Mouse (Mus musculus) midbrain, embryonic 14.5 days (tissue): Measurements from ENCODE around the gene Ccdc36. TPM values are rescaled to one million over a fixed set of nuclear protein-coding genes. Genes with fewer than 3 reads are reported as not detected.

Experiments
- ATAC-seq: fragments of 200-750 bp; cut with Nextera tagmentation; 2 replicates; pipeline ENCODE4 v1.8.0; 2017; ENCODE audit warnings: moderate number of reproducible peaks, moderate library complexity; ENCODE audit not compliant: low FRiP score, low TSS enrichment
- DNase-seq: peaks from one replicate; pipeline ENCODE4 v3.0.0-alpha.2; 2015
- H3K27ac ChIP-seq: fragments of 300-500 bp; sonication (generic); replicated peaks from 2 replicates; pipeline ENCODE4 v1.5.1; 2014; ENCODE audit warnings: mild to moderate bottlenecking, low read depth, low read length, moderate library complexity
- H3K27me3 ChIP-seq: fragments of 300-500 bp; sonication (generic); 2 replicates; pipeline ENCODE4 v1.6.1; 2014; ENCODE audit warnings: low read length, control low read depth, mixed read lengths; ENCODE audit not compliant: control insufficient read depth, insufficient read depth
- H3K36me3 ChIP-seq: fragments of 300-500 bp; sonication (generic); 2 replicates; pipeline ENCODE4 v1.6.1; 2014; ENCODE audit warnings: low read length, control low read depth; ENCODE audit not compliant: control insufficient read depth, insufficient read depth
- H3K4me1 ChIP-seq: fragments of 300-500 bp; sonication (generic); 2 replicates; pipeline ENCODE4 v1.6.1; 2014; ENCODE audit warnings: mild to moderate bottlenecking, antibody characterized with exemption, low read length, control low read depth; ENCODE audit not compliant: control insufficient read depth, insufficient read depth
- H3K4me2 ChIP-seq: fragments of 300-500 bp; sonication (generic); 2 replicates; pipeline ENCODE4 v1.6.1; 2014; ENCODE audit warnings: mild to moderate bottlenecking, low read length, moderate library complexity
- H3K4me3 ChIP-seq: fragments of 300-500 bp; sonication (generic); replicated peaks from 2 replicates; pipeline ENCODE4 v1.5.1; 2014; ENCODE audit warnings: low read depth, low read length
- H3K9ac ChIP-seq: fragments of 300-500 bp; sonication (generic); replicated peaks from 2 replicates; pipeline ENCODE4 v1.6.1; 2014; ENCODE audit warnings: mild to moderate bottlenecking, low read length, moderate library complexity
- H3K9me3 ChIP-seq: fragments of 300-500 bp; sonication (generic); 2 replicates; pipeline ENCODE4 v1.6.1; 2016; ENCODE audit warnings: low read length, control low read depth, mixed read lengths; ENCODE audit not compliant: control insufficient read depth
- WGBS: fragments of 180-500 bp; shearing (Covaris S2); extraction: QIAGEN DNeasy Blood & Tissue Kit; methylation state at CpG from one replicate; pipeline ENCODE4 v1.1.7; 2014; 5-methylcytosine and 5-hydroxymethylcytosine counted together
- polyA plus RNA-seq: library from polyadenylated mRNA; unstranded; fragments of >200 nt; fragmentation: Nextera tagmentation; extraction: Ambion mirVana; gene quantifications from 2 replicates; pipeline ENCODE4 v1.2.1, GENCODE M21; 2014

The Ccdc36 gene
- polyA plus RNA-seq, 1 experiment from 2014 or later = 1.4 TPM

- H3K9me3 ChIP-seq = no peaks in the 10 kb centered on the region
- H3K36me3 ChIP-seq = peaks cover 27% of the 10 kb centered on the region
- WGBS = under 1% methylated on average over 52 of the region's 52 CpGs
- peak within 1 kb of the TSS; percentile 79 for H3K27ac ChIP-seq
- peak within 1 kb of the TSS; percentile 79 for H3K9ac ChIP-seq
- H3K4me1 ChIP-seq = peaks cover 9% of the 10 kb centered on the region
- H3K27me3 ChIP-seq = no peaks in the 10 kb centered on the region
- DNase-seq = peak; percentile 93
- ATAC-seq = peak; percentile 87
- peak within 1 kb of the TSS; percentile 93 for H3K4me2 ChIP-seq
- peak within 1 kb of the TSS; percentile 86 for H3K4me3 ChIP-seq
These were observed 32.3 kb upstream of the Ccdc36 start, which contains the start of gene Ccdc71 for GRCm38 (mm10) chr9:108460319-108461178. Gene Ccdc71 (plus strand): TSS chr9:108460527.

GRCm38 (mm10) chr9:108459939-108460318 is 31.6 kb upstream of the Ccdc36 start:
- Histone ChIP-seq H3K36me3 (peaks cover 21% of the 10 kb centered on the region), H3K9ac (peak overlapping the region; percentile 79; the same call in 1 of the 2 replicates), H3K27me3 (no peaks in the 10 kb centered on the region), H3K4me2 (peak overlapping the region; percentile 93), H3K4me3 (peak overlapping the region; percentile 86), H3K27ac (peak overlapping the region; percentile 79), H3K4me1 (peaks cover 9% of the 10 kb centered on the region), H3K9me3 (no peaks in the 10 kb centered on the region)
- WGBS = 91% methylated on average over 1 of the region's 1 CpGs
- no peak; the same call in 1 of the 2 replicates for ATAC-seq
- no peak for DNase-seq

GRCm38 (mm10) chr9:108456953-108457352 is 28.7 kb upstream of the Ccdc36 start:
- H3K4me2 ChIP-seq = no peak overlapping the region
- ATAC-seq (no peak), DNase-seq (no peak)
- 89% methylated on average over 10 of the region's 10 CpGs for WGBS
- H3K4me3 ChIP-seq = no peak overlapping the region
- H3K27ac ChIP-seq = no peak overlapping the region
- H3K9ac ChIP-seq = no peak overlapping the region
- no peaks in the 10 kb centered on the region for H3K27me3 ChIP-seq
- no peaks in the 10 kb centered on the region for H3K9me3 ChIP-seq
- H3K4me1 ChIP-seq = peaks cover 18% of the 10 kb centered on the region
- no peaks in the 10 kb centered on the region for H3K36me3 ChIP-seq

- DNase-seq = no peak
- H3K36me3 ChIP-seq = no peaks in the 10 kb centered on the region
- H3K9me3 ChIP-seq = no peaks in the 10 kb centered on the region
- ATAC-seq = no peak
- H3K4me3 ChIP-seq = no peak overlapping the region
- no peaks in the 10 kb centered on the region for H3K27me3 ChIP-seq
- 79% methylated on average over 12 of the region's 12 CpGs for WGBS
- peaks cover 19% of the 10 kb centered on the region for H3K4me1 ChIP-seq
- H3K4me2 ChIP-seq = no peak overlapping the region
- no peak overlapping the region for H3K9ac ChIP-seq
- no peak overlapping the region for H3K27ac ChIP-seq
These were observed 27.7 kb upstream of the Ccdc36 start for GRCm38 (mm10) chr9:108455747-108456571.

- DNase-seq = no peak
- Histone ChIP-seq H3K36me3 (no peaks in the 10 kb centered on the region), H3K4me3 (no peak overlapping the region), H3K27ac (no peak overlapping the region), H3K9me3 (no peaks in the 10 kb centered on the region), H3K4me1 (peaks cover 34% of the 10 kb centered on the region), H3K27me3 (no peaks in the 10 kb centered on the region), H3K9ac (no peak overlapping the region), H3K4me2 (no peak overlapping the region)
- no peak for ATAC-seq
- WGBS = 89% methylated on average over 6 of the region's 6 CpGs
These were observed 26.1 kb upstream of the Ccdc36 start for GRCm38 (mm10) chr9:108454429-108454828.

- Histone ChIP-seq H3K9me3 (no peaks in the 10 kb centered on the region), H3K36me3 (peaks cover 7% of the 10 kb centered on the region), H3K4me3 (peak overlapping the region; percentile 60; the same call in 1 of the 2 replicates), H3K9ac (no peak overlapping the region; the same call in 1 of the 2 replicates), H3K4me2 (peak overlapping the region; percentile 75), H3K4me1 (peaks cover 42% of the 10 kb centered on the region), H3K27me3 (no peaks in the 10 kb centered on the region), H3K27ac (no peak overlapping the region)
- 77% methylated on average over 4 of the region's 4 CpGs for WGBS
- no peak for DNase-seq
- ATAC-seq = no peak
These were observed 25.2 kb upstream of the Ccdc36 start for GRCm38 (mm10) chr9:108453458-108453857.

GRCm38 (mm10) chr9:108452911-108453310 is 24.6 kb upstream of the Ccdc36 start:
- Histone ChIP-seq H3K27me3 (no peaks in the 10 kb centered on the region), H3K9ac (peak overlapping the region; percentile 75), H3K36me3 (peaks cover 12% of the 10 kb centered on the region), H3K4me1 (peaks cover 42% of the 10 kb centered on the region), H3K9me3 (no peaks in the 10 kb centered on the region), H3K4me3 (peak overlapping the region; percentile 60), H3K4me2 (peak overlapping the region; percentile 75), H3K27ac (peak overlapping the region; percentile 90)
- WGBS = 50% methylated on average over 6 of the region's 6 CpGs
- ATAC-seq (0 out of 2 replicates have a peak, but pooled peaks have one; percentile 7), DNase-seq (no peak)

GRCm38 (mm10) chr9:108452291-108452906 is 24.1 kb upstream of the Ccdc36 start:
- whole genome bisulfite sequencing = under 1% methylated on average over 40 of the region's 40 CpGs
- H3K9me3 ChIP-seq = no peaks in the 10 kb centered on the region

More at GRCm38 (mm10) chr9:108452291-108452906, 24.1 kb upstream of the Ccdc36 start:
- DNase-seq (peak; percentile 96), ATAC-seq (peak; percentile 83)
- Histone ChIP-seq H3K4me3 (peak overlapping the region; percentile 60), H3K9ac (peak overlapping the region; percentile 75), H3K36me3 (peaks cover 17% of the 10 kb centered on the region), H3K27me3 (no peaks in the 10 kb centered on the region), H3K27ac (peak overlapping the region; percentile 90), H3K4me1 (peaks cover 42% of the 10 kb centered on the region), H3K4me2 (peak overlapping the region; percentile 75)
